Mouse (Mus musculus) heart, adult 2 months (tissue): ENCODE measurements at regions not wholly inside any gene's neighbourhood (a gene's known extent, or its start where the extent isn't known, plus 50 kb on each side); places are given as distances from the start of the nearest gene placed in this dataset.

ENCODE experiments used
- DNase-seq, 2 experiments: peaks; one replicate each; pipeline ENCODE4 v3.0.0; 2021
- H3K27ac ChIP-seq: fragments of 200-600 bp; 2 replicates; pipeline ENCODE4 v1.8.1; 2022
- H3K27me3 ChIP-seq: fragments of 200-500 bp; 2 replicates; pipeline ENCODE4 v1.6.1; 2012; ENCODE audit warnings: mild to moderate bottlenecking, low read length, inconsistent platforms, mixed read lengths; ENCODE audit not compliant: control insufficient read depth, insufficient read depth
- H3K36me3 ChIP-seq: fragments of 200-500 bp; 2 replicates; pipeline ENCODE4 v1.6.1; 2012; ENCODE audit warnings: low read length, inconsistent platforms; ENCODE audit not compliant: control insufficient read depth, insufficient read depth
- H3K4me1 ChIP-seq: fragments of 200-500 bp; 2 replicates; pipeline ENCODE4 v1.6.1; 2011; ENCODE audit warnings: low read length; ENCODE audit not compliant: control insufficient read depth, insufficient read depth
- H3K4me3 ChIP-seq: fragments of 200-600 bp; 2 replicates; pipeline ENCODE4 v1.8.1; 2022
- H3K79me2 ChIP-seq: fragments of 200-500 bp; replicated peaks from 2 replicates; pipeline ENCODE4 v1.6.1; 2012; ENCODE audit warnings: mild to moderate bottlenecking, inconsistent platforms, low read length, moderate library complexity, mixed read lengths; ENCODE audit not compliant: control insufficient read depth, insufficient read depth
- H3K9ac ChIP-seq: fragments of 200-500 bp; 2 replicates; pipeline ENCODE4 v1.6.1; 2012; ENCODE audit warnings: low read depth, mild to moderate bottlenecking, control low read depth, inconsistent platforms, low read length, mixed read lengths
- CTCF ChIP-seq: fragments of 200-600 bp; IDR thresholded peaks from 2 replicates; pipeline ENCODE4 v1.8.1; 2022; ENCODE audit warnings: antibody characterized with exemption, mild to moderate bottlenecking, moderate library complexity
- EP300 ChIP-seq: fragments of 200-500 bp; IDR thresholded peaks from 2 replicates; pipeline ENCODE4 v1.6.1; 2011; ENCODE audit warnings: low read depth, low read length, control low read depth; ENCODE audit not compliant: insufficient read depth
- POLR2A ChIP-seq: fragments of 200-500 bp; IDR thresholded peaks from 2 replicates; pipeline ENCODE4 v1.6.1; 2011; ENCODE audit warnings: mild to moderate bottlenecking, low read depth, low read length, control low read depth; ENCODE audit not compliant: insufficient read depth
- WGBS: fragments of 180-500 bp; shearing (Covaris S2); methylation state at CpG from one replicate; pipeline ENCODE4 v1.1.7; 2018; 5-methylcytosine and 5-hydroxymethylcytosine counted together
- intact Hi-C: fragments of 180-260 bp; cut with DNase I; formaldehyde crosslinking; loops from one replicate; pipeline ENCODE4 v1.15.1; 2025

DNA sequence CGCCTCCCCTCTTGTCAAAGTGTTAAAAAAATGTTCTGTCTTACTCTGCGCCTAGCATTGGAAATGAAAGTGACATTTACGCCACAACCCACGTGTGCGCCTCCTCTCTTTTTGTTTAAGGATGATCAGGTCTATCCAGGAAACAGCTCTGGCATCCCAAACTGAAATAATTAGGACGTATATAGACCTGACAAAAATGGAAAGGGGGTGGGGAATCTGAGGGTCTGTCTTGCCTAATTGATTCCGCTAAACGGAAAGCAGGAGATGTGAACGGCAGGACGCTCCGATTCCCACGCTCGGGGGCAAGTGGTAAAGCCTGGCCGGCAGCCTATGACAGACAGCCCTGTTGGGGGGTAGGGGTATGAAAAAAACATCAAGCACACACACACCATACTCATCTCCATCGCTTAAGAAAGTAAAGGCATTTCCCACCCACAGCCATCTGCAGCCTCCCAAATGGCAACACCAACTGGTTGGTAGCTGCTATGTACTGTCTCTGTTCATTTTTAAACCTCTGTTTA lies 235.8 kb downstream of the Mef2c start:
- H3K27me3 ChIP-seq, result peaks cover 13% of the 10 kb centered on the region
- whole genome bisulfite sequencing, result 14% methylated on average over 15 of the region's 15 CpGs
- intact Hi-C loops, result loop anchor here (10.0 kb wide), 1 partner anchor 485 kb away; the partner anchor contains the start of gene Tmem161b
- DNase-seq, result no peak
- H3K9ac ChIP-seq, result no peak overlapping the region
- no peak overlapping the region for H3K4me3 ChIP-seq
- no peaks in the 10 kb centered on the region for H3K36me3 ChIP-seq
- no peak overlapping the region for H3K27ac ChIP-seq
- H3K79me2 ChIP-seq, result no peaks in the 10 kb centered on the region
- no peaks in the 10 kb centered on the region for H3K4me1 ChIP-seq
- no peak for TF ChIP-seq EP300
- TF ChIP-seq POLR2A, result no peak

DNA sequence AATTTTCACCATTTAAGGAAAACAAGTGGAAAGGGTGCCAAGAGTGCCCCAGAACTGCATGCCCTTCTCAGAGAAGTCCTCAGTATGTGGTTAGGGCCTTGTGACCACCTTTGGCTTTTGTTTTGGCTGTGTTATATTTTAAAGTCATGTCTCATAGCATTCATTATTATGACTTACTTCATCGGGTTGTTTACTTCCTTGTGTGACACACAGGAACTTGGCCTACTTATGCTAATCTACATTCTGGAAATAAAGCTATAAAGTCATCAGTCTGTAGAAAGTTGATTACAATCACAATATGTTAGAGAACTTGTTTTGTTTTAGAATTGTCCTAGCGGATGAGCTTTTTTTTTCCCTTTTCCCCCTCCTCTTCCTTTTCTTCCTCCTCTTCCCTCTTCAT lies 236.3 kb downstream of the Mef2c start:
- no peaks in the 10 kb centered on the region for H3K79me2 ChIP-seq
- 52% methylated on average over 2 of the region's 2 CpGs for WGBS
- H3K4me1 ChIP-seq, result no peaks in the 10 kb centered on the region
- no peak overlapping the region for H3K27ac ChIP-seq
- H3K27me3 ChIP-seq, result peaks cover 13% of the 10 kb centered on the region
- TF ChIP-seq EP300 (no peak), CTCF (no peak), POLR2A (no peak)
- no peak for DNase-seq
- no peaks in the 10 kb centered on the region for H3K36me3 ChIP-seq
- H3K9ac ChIP-seq, result no peak overlapping the region
- H3K4me3 ChIP-seq, result no peak overlapping the region
- intact Hi-C loops, result no loop called here

DNA sequence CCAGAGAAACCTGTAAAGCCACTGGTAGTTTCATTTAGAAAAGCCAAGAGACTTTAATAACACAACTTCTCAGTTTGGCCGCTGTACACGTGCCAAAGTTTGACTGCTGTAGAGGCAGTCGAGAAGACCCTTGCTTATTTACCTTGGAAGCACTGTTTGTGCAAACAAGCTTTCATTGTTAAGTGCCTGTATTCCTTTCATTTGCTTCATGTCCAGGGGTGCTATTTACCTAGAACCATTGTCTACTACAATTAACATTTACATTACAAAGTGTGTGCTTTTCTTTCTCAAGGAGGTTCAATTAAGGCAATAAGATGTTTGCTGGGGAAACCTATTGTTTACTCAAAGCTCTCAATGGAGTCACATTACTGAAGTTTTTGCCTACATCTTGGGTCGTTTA lies 236.9 kb downstream of the Mef2c start:
- H3K27me3 ChIP-seq, result peaks cover 15% of the 10 kb centered on the region
- H3K27ac ChIP-seq, result no peak overlapping the region
- no peak overlapping the region for H3K4me3 ChIP-seq
- no peaks in the 10 kb centered on the region for H3K4me1 ChIP-seq
- 60% methylated on average over 4 of the region's 4 CpGs for WGBS
- no peaks in the 10 kb centered on the region for H3K79me2 ChIP-seq
- no peak for DNase-seq
- TF ChIP-seq POLR2A (no peak), EP300 (no peak), CTCF (no peak)
- intact Hi-C loops, result no loop called here
- H3K36me3 ChIP-seq, result no peaks in the 10 kb centered on the region
- no peak overlapping the region for H3K9ac ChIP-seq

DNA sequence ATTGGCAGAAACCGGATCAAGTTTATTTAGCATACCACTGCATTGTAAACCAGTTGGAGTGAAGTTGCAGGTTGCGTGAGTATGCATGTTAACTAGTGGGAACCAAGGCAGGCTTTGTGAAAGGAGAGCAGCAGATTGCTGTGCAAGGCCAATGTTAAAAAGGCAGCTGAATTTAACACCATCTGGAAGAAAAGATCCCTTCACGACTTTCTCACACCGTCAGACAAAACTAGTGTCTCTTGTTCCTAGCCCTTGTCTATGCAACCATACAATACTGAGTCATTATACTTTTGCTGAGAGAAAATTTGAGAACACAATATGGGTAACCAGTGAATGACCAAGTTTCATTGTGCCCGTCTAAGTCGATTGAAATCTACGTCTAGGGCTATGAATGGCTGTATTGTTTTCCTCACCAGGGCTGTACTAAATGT lies 237.8 kb downstream of the Mef2c start:
- Histone ChIP-seq H3K27me3 (peaks cover 15% of the 10 kb centered on the region), H3K9ac (no peak overlapping the region), H3K4me3 (no peak overlapping the region), H3K27ac (no peak overlapping the region), H3K79me2 (no peaks in the 10 kb centered on the region), H3K36me3 (no peaks in the 10 kb centered on the region), H3K4me1 (no peaks in the 10 kb centered on the region)
- no peak for DNase-seq
- TF ChIP-seq POLR2A, result no peak
- WGBS, result 71% methylated on average over 7 of the region's 7 CpGs
- intact Hi-C loops, result no loop called here

DNA sequence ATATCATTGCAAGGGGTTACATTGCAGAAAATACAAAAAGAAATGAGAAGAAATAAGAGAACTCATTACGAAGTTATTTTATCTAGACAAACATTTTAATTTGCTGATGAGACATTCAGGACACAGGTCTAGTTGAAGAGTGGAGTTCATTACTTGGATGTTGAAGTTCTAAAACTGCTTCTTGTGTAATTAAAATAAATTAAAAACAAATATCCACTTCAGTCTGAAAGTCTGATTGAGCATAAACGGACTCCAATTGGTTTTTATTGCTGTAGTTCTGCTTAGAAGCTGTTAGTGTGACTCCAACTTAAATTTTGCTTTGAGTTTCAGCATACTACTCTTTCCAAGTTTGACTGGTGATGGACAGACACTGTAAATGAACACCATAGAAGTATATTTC lies 238.3 kb downstream of the Mef2c start:
- Histone ChIP-seq H3K36me3 (no peaks in the 10 kb centered on the region), H3K9ac (no peak overlapping the region), H3K79me2 (no peaks in the 10 kb centered on the region), H3K4me1 (no peaks in the 10 kb centered on the region), H3K4me3 (no peak overlapping the region), H3K27me3 (peaks cover 15% of the 10 kb centered on the region), H3K27ac (no peak overlapping the region)
- TF ChIP-seq CTCF (no peak), POLR2A (no peak), EP300 (no peak)
- intact Hi-C loops, result no loop called here
- 78% methylated on average over 2 of the region's 2 CpGs for WGBS
- DNase-seq, result no peak

DNA sequence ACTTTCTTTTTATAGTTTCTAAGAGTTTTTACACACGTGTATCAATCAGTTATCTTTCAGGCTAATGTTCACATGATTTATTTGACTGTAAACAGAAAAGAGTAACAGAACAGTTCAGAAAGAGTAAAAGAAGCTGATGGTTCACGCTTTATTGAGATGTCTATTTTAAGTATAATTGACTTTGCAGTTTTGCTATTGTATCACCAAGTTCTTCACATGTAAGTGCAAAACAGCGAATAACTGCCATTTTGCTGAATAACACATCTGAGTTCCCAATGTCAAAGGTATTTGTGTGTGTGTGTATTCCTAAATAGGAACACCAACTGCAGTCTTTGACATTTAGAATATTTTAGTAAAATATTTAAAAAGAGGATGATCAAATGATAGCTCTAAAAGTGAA lies 238.7 kb downstream of the Mef2c start:
- H3K9ac ChIP-seq, result no peak overlapping the region
- no peak overlapping the region for H3K4me3 ChIP-seq
- no peak for DNase-seq
- WGBS, result 78% methylated on average over 3 of the region's 3 CpGs
- TF ChIP-seq CTCF (no peak), EP300 (no peak), POLR2A (no peak)
- H3K79me2 ChIP-seq, result no peaks in the 10 kb centered on the region
- H3K27me3 ChIP-seq, result peaks cover 13% of the 10 kb centered on the region
- no peak overlapping the region for H3K27ac ChIP-seq
- intact Hi-C loops, result no loop called here
- no peaks in the 10 kb centered on the region for H3K4me1 ChIP-seq
- H3K36me3 ChIP-seq, result no peaks in the 10 kb centered on the region

DNA sequence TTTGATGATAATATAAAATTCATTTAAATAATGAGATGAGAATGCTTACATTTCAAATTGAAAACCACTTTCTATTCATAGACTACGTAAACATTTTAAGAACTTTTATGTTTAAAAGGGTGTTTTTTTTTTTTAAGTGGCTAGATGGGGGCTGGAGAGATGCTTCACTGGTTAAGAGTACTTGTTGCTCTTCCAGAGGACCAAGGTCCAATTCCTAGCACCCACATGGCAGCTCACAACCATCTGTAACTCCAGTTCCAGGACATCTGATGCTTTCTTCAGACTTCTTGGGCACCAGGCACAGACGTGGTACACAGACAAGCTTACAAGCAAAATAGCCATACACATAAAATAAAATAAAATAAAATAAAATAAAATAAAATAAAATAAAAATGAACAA lies 239.5 kb downstream of the Mef2c start:
- no peaks in the 10 kb centered on the region for H3K4me1 ChIP-seq
- WGBS, result 84% methylated on average over 2 of the region's 2 CpGs
- no peak overlapping the region for H3K9ac ChIP-seq
- intact Hi-C loops, result no loop called here
- H3K27ac ChIP-seq, result no peak overlapping the region
- H3K27me3 ChIP-seq, result peaks cover 8% of the 10 kb centered on the region
- H3K79me2 ChIP-seq, result no peaks in the 10 kb centered on the region
- DNase-seq, result no peak
- no peaks in the 10 kb centered on the region for H3K36me3 ChIP-seq
- TF ChIP-seq POLR2A, result no peak
- no peak for TF ChIP-seq CTCF
- no peak for TF ChIP-seq EP300
- H3K4me3 ChIP-seq, result no peak overlapping the region
